Mouse (Mus musculus): ENCODE results near the gene Ccer2. TPM values are rescaled to one million over a fixed set of nuclear protein-coding genes. Genes with fewer than 3 reads are reported as not detected.
A peak's percentile ranks its signal among the peaks of the same experiment; 100 is the strongest.

Gene Ccer2
- polyA plus RNA-seq, 1 experiment = 2.9 TPM

GRCm38 (mm10) chr7:28781261-28781663 lies 25.3 kb downstream of the Ccer2 start:
- H3K4me1 ChIP-seq (ENCODE audit: control insufficient read depth, insufficient read depth, low read length) = peaks cover 6% of the 10 kb centered on the region; the same call in 1 of the 2 replicates
- no peak for TF ChIP-seq POLR2A (IDR thresholded peaks at IDR 0.05; ENCODE audit: extremely low read depth, insufficient read depth, low read length)
- no peak for TF ChIP-seq CTCF (IDR thresholded peaks at IDR 0.05; ENCODE audit: extremely low read depth, insufficient read depth, low read length)
- no peak overlapping the region for H3K4me3 ChIP-seq (ENCODE audit: insufficient read depth, low read length)
- H3K27ac ChIP-seq (ENCODE audit: insufficient read depth, low read length) = peak overlapping the region; percentile 78; the same call in 1 of the 2 replicates

- Histone ChIP-seq H3K4me1 (ENCODE audit: control insufficient read depth, insufficient read depth, low read length) (peaks cover 6% of the 10 kb centered on the region; the same call in 1 of the 2 replicates), H3K4me3 (ENCODE audit: insufficient read depth, low read length) (no peak overlapping the region), H3K27ac (ENCODE audit: insufficient read depth, low read length) (no peak overlapping the region)
- no peak for TF ChIP-seq CTCF (IDR thresholded peaks at IDR 0.05; ENCODE audit: extremely low read depth, insufficient read depth, low read length)
- no peak for TF ChIP-seq POLR2A (IDR thresholded peaks at IDR 0.05; ENCODE audit: extremely low read depth, insufficient read depth, low read length)
These were observed 29.2 kb downstream of the Ccer2 start for GRCm38 (mm10) chr7:28785161-28785560.

GRCm38 (mm10) chr7:28787884-28788283 lies 31.9 kb downstream of the Ccer2 start:
- Histone ChIP-seq H3K4me1 (ENCODE audit: control insufficient read depth, insufficient read depth, low read length) (no peaks in the 10 kb centered on the region), H3K27ac (ENCODE audit: insufficient read depth, low read length) (no peak overlapping the region), H3K4me3 (ENCODE audit: insufficient read depth, low read length) (no peak overlapping the region)
- TF ChIP-seq CTCF (IDR thresholded peaks at IDR 0.05; ENCODE audit: extremely low read depth, insufficient read depth, low read length) (no peak), POLR2A (IDR thresholded peaks at IDR 0.05; ENCODE audit: extremely low read depth, insufficient read depth, low read length) (no peak)

- H3K27ac ChIP-seq (ENCODE audit: insufficient read depth, low read length) = no peak within 1 kb of the TSS
- TF ChIP-seq POLR2A (IDR thresholded peaks at IDR 0.05; ENCODE audit: extremely low read depth, insufficient read depth, low read length) (no peak), CTCF (IDR thresholded peaks at IDR 0.05; ENCODE audit: extremely low read depth, insufficient read depth, low read length) (no peak)
- H3K4me3 ChIP-seq (ENCODE audit: insufficient read depth, low read length) = no peak within 1 kb of the TSS
- H3K4me1 ChIP-seq (ENCODE audit: control insufficient read depth, insufficient read depth, low read length) = no peaks in the 10 kb centered on the region
These were observed 32.6 kb downstream of the Ccer2 start, which contains the start of gene Rinl for GRCm38 (mm10) chr7:28788307-28789195. Gene Rinl, plus strand, starts transcription at chr7:28788969.

GRCm38 (mm10) chr7:28789235-28789634 lies 33.3 kb downstream of the Ccer2 start:
- Histone ChIP-seq H3K4me3 (ENCODE audit: insufficient read depth, low read length) (no peak overlapping the region), H3K27ac (ENCODE audit: insufficient read depth, low read length) (no peak overlapping the region), H3K4me1 (ENCODE audit: control insufficient read depth, insufficient read depth, low read length) (no peaks in the 10 kb centered on the region)
- TF ChIP-seq POLR2A (IDR thresholded peaks at IDR 0.05; ENCODE audit: extremely low read depth, insufficient read depth, low read length) = no peak

GRCm38 (mm10) chr7:28790066-28790806 lies 34.3 kb downstream of the Ccer2 start:
- H3K4me3 ChIP-seq (ENCODE audit: insufficient read depth, low read length) = no peak overlapping the region
- TF ChIP-seq POLR2A (IDR thresholded peaks at IDR 0.05; ENCODE audit: extremely low read depth, insufficient read depth, low read length) (0 out of 2 replicates have a peak, but pooled peaks have one; percentile 14), CTCF (IDR thresholded peaks at IDR 0.05; ENCODE audit: extremely low read depth, insufficient read depth, low read length) (no peak)
- H3K27ac ChIP-seq (ENCODE audit: insufficient read depth, low read length) = no peak overlapping the region
- no peaks in the 10 kb centered on the region for H3K4me1 ChIP-seq (ENCODE audit: control insufficient read depth, insufficient read depth, low read length)

- Histone ChIP-seq H3K4me3 (ENCODE audit: insufficient read depth, low read length) (no peak overlapping the region), H3K27ac (ENCODE audit: insufficient read depth, low read length) (no peak overlapping the region), H3K4me1 (ENCODE audit: control insufficient read depth, insufficient read depth, low read length) (no peaks in the 10 kb centered on the region)
- no peak for TF ChIP-seq POLR2A (IDR thresholded peaks at IDR 0.05; ENCODE audit: extremely low read depth, insufficient read depth, low read length)
- no peak for TF ChIP-seq CTCF (IDR thresholded peaks at IDR 0.05; ENCODE audit: extremely low read depth, insufficient read depth, low read length)
These were observed 35.7 kb downstream of the Ccer2 start for GRCm38 (mm10) chr7:28791706-28792105.

GRCm38 (mm10) chr7:28792391-28793185 lies 36.6 kb downstream of the Ccer2 start:
- Histone ChIP-seq H3K4me3 (ENCODE audit: insufficient read depth, low read length) (no peak overlapping the region), H3K27ac (ENCODE audit: insufficient read depth, low read length) (no peak overlapping the region), H3K4me1 (ENCODE audit: control insufficient read depth, insufficient read depth, low read length) (no peaks in the 10 kb centered on the region)
- TF ChIP-seq CTCF (IDR thresholded peaks at IDR 0.05; ENCODE audit: extremely low read depth, insufficient read depth, low read length) (no peak), POLR2A (IDR thresholded peaks at IDR 0.05; ENCODE audit: extremely low read depth, insufficient read depth, low read length) (no peak)

GRCm38 (mm10) chr7:28793834-28794233 lies 37.9 kb downstream of the Ccer2 start:
- Histone ChIP-seq H3K4me3 (ENCODE audit: insufficient read depth, low read length) (no peak overlapping the region), H3K4me1 (ENCODE audit: control insufficient read depth, insufficient read depth, low read length) (no peaks in the 10 kb centered on the region), H3K27ac (ENCODE audit: insufficient read depth, low read length) (no peak overlapping the region)
- TF ChIP-seq CTCF (IDR thresholded peaks at IDR 0.05; ENCODE audit: extremely low read depth, insufficient read depth, low read length) (peak; percentile 40; the same call in 1 of the 2 replicates), POLR2A (IDR thresholded peaks at IDR 0.05; ENCODE audit: extremely low read depth, insufficient read depth, low read length) (no peak)

All from cortical plate, adult 2 months (tissue).